Mouse (Mus musculus) gastrocnemius, postnatal 10 days (tissue): ENCODE measurements around the gene Ift122. TPM values are rescaled to one million over a fixed set of nuclear protein-coding genes. Genes with fewer than 3 reads are reported as not detected.

Experiments used
- total RNA-seq, 2 experiments: library from RNA; stranded (reverse); gene quantifications; 2 replicates each; pipeline ENCODE4 v1.2.3; 2021

The Ift122 gene
- total RNA-seq, 2 experiments from 2014 or later: 19.3 to 21.9 TPM

Other genes with a start within 250 kb of the Ift122 start
- gene Raf1, start 176.8 kb upstream of the Ift122 start, total RNA-seq: 100 to 1,000 TPM; 102 to 108 TPM
- 1 to 10 TPM in 1 of 2 experiments, under 1 TPM in 1; 0.26 to 1.5 TPM for gene Tmem40, start 91.1 kb upstream of the Ift122 start, total RNA-seq
- 10 to 100 TPM; 89.1 to 96.7 TPM for gene Cand2, start 78.9 kb upstream of the Ift122 start, total RNA-seq
- 1,000 to 10,000 TPM; 1,136 to 1,161 TPM for gene Rpl32, start 44.7 kb upstream of the Ift122 start, total RNA-seq
- gene Efcab12, start 15.1 kb upstream of the Ift122 start, total RNA-seq: under 1 TPM; 0.12 to 0.14 TPM
- 1 to 10 TPM; 2.3 to 3.7 TPM for gene Mbd4, start 99 bp upstream of the Ift122 start, total RNA-seq
- gene Rho, start 78.3 kb downstream of the Ift122 start, total RNA-seq: under 1 TPM; 0.19 to 0.32 TPM
- gene H1foo, start 91.5 kb downstream of the Ift122 start, total RNA-seq: not detected
- 100 to 1,000 TPM in 1 of 2 experiments, 10 to 100 TPM in 1; 90.1 to 127 TPM for gene Plxnd1, start 141.5 kb downstream of the Ift122 start, total RNA-seq